Mouse (Mus musculus) c-Kit-positive CD71-positive TER-119-positive erythroid progenitor cells, embryonic 14.5 days (primary cell): ENCODE results near the gene Krt33b.
A peak's percentile ranks its signal among the peaks of the same experiment; 100 is the strongest.

Experiments used
- DNase-seq: peaks from one replicate; pipeline ENCODE4 v3.0.0-alpha.2; 2013; ENCODE audit warnings: low spot score

The Krt33b gene

DNA sequence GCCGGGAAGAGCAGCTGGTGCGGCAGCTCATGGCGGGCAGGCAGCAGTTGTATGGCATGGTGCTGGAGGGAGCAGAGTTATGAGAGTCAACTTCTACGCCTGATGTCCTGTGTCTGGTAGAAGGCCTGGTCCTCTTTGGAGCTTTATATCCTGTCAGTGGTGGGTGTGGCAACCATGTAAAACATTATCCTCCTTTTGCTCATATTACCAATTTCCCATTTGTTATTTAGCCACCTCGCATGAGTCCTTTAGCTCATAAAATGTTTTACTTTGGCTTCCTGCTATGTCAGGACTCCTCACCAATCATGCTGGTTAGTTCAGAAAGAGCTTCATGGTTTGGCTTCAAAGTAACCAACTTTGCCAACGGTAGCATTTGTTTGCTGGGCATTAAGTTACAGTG, at the start of gene Krt33b:
Gene Krt33b, minus strand, starts transcription at position 101 of the 400 bp plus-strand sequence.
- DNase-seq, result no peak

DNA sequence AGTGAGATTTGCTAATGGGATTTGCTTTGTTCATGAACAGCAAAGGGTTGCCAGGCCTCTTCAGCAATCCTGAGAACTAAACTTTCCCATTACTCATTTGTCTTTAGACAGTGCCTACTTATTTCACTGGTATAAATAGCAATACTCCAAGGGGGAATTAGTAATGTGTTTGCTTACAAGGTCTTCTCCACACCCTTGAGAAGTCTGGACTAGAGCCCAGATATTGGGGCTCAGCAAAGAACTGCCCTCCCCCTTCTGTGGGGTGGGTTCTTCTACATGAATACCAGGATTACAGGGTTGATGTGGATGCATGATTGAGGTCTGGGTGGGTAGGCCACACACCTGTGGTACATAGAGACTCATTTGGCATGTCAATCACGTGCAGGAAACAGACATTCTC, 44.2 kb upstream of the Krt33b start:
- DNase-seq, result no peak

DNA sequence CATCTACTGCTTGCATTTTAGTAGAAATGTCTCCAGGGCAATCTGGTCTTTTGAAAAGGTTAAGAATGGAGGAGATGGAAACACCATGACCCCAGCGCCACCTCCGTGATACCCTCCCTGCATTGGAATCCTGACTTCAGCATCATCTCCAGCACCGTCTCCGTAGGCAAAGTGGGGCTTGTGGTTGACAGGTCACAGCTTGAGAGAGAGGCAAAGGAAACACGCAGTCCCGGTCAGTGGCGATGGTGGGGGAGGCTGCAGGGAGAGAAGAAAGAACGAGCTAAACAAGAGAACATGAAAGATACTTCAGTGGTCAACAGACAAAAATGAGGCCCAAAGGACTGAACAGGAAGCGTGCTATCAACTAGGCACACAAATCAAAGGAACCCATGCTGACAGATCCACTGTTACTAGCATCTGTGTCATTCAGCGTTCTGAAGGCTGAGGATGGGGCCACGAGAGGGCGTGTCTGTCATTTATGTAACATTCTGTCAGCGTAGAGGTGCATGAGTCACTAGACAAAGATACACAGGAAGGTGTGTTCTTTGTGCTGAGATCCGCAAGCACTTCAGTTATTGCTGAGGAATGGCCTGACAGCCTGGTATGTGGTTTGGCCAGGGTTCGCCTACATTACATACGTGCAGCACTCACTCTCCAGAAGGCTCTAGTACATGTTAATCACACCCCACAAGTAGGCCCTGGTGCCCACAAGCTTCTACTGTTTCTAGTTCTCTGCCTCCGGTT, 37.8 kb upstream of the Krt33b start:
- no peak for DNase-seq

DNA sequence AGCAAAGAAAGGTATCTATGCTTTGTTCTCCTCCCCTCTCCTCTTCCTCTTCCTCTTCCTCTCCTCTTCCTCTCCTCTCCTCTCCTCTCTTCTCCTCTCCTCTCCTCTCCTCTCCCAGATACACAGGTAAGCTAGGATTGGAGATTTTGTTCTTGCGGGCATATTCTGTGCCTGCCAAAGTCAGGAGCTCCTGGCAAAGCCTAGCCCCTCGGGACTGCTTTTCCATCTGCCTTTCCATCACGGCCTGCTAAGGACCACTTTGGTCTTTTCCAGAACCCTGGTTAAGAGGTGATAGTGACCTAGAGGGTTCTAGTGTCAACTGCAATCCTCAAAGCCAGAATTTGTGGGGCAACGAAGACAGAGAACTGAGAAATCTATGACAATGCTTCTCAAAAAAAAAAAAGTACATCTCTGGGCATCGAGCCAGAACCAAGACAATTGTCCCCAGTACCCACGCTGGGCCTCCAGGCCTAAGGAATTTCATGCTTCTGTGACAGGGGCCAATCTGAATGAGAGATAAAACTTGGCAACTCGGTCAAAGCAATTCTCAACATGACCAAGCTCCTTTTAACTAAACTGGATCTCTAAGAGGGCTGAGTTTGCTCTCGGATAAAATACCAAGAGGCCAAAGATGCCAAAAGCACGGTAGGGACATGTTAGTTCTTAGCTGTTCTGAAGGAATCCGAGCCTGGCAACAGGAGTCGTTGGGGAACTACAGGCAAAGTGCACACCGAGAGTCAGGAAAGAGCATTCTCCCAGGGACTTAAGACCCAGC, 36.8 kb upstream of the Krt33b start:
- no peak for DNase-seq

GRCm38 (mm10) chr11:100058875-100059274, 29.2 kb upstream of the Krt33b start:
- DNase-seq, result no peak

- DNase-seq, result no peak
Measured at GRCm38 (mm10) chr11:100055686-100056655, 26.3 kb upstream of the Krt33b start.

DNA sequence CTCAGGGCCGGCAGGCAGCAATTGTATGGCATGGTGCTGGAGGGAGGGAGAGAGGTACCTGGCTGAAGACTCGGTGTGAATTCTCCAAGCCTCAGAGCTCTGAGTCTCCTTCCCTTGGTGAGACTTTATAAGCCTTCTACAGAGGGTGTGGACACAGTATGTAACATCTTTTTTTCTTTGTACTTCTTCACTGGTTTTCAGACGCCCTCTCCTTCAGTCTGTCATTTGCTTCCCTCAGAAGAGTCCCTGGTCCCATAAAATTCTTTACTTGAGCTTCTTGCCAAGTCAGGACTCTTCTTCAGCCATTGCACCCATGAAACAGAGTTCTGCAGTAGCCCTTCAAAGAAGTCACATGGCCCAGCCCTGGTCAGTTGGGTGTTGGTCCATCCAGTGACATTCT, 20.8 kb upstream of the Krt33b start, which contains the start of gene Krt31:
Gene Krt31, minus strand, starts transcription at position 101 of the 400 bp plus-strand sequence.
- DNase-seq, result no peak

- DNase-seq, result no peak
Measured at GRCm38 (mm10) chr11:100047193-100047592, 17.5 kb upstream of the Krt33b start.

DNA sequence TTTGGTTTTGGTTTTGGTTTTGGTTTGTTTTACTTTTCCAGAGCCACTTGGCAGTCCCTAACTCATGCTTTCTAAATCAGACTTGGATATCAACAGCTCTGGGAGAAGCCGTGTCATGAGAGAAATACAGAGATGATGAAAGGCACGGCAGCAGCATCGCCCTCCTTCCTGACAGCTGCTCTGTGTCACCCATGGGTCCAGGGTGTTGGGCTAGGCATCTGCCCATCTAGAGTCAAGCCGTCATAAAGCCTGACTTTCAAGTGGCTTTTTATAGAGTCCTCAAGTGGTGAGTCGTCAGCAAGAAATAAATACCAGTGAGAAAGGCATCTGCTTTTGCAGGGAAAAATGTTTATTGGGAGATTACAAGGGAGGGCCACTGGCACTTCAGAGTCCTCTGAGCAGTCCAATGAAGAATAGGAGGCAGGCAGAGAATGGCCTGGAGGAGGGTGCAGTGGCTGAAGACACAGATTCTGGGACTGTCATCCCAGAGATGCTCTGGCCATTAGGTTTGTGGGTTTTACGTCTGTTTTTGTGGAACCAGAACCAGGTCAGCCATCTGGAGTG, 16.7 kb upstream of the Krt33b start:
- DNase-seq, result no peak

GRCm38 (mm10) chr11:100041454-100041853, 11.8 kb upstream of the Krt33b start, which contains the start of gene Krt34:
Gene Krt34, minus strand, starts transcription at chr11:100041554.
- DNase-seq, result no peak

DNA sequence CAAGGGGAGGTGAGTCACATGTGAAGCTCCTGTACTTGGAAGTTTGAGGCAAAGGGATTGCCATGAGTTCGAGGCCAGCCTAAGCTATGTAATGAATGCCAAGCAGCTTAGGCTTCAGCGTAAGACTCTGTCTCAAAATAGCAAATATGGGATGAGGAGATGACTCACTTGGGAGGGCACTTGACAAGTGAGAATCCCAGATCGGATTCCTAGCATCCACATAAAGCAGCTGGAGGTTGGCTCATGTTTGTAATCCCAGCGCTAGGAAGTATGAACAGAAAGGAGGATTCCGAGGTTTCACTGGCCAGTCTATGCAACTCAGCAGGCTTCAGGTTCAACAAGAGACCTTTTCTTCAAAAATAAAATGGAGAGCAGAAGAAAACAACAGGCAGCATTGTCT, 8.2 kb downstream of the Krt33b start:
- DNase-seq, result no peak

DNA sequence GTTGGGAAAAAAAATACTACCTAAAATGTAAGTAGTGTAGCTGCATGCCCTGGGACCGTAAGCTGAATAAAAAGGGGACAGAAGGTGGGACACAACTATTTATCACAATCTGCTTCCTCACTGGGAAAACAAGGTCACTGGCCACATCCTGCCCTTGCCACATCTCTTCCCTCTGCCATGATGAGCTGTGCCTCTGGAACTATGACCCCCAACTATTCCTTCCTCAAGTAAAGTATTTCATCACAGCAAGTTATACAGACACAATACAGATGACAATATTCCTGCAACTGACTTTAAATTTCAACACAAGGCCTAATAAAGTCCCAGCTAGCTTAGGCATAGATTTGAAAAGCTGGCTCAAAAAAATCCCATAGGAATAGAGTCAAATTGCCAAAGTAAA, 10.2 kb downstream of the Krt33b start:
- no peak for DNase-seq

- DNase-seq, result no peak
Measured at GRCm38 (mm10) chr11:100016112-100016511, 13.6 kb downstream of the Krt33b start, which contains the start of gene Krt33a. Gene Krt33a, minus strand, starts transcription at chr11:100016212.

- DNase-seq, result no peak
Measured at GRCm38 (mm10) chr11:100013691-100014171, 15.9 kb downstream of the Krt33b start.

DNA sequence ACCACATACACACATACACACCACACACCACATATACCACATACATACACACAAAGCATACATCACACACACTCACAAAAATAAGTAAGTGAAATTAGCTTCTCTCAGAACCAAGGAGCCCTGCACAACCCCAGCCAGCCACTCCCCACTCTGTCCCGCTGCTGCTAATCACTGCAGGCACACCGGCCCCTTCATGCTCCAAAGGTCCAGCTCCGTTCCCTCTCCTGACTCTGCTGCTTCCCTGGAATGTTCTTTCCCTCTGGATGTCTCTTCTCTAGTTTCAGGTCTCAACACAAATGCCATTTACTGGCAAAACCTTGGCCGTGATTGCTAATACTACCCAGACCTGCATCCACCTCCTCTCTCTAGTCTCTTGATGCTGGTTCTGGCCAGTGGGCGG, 19.0 kb downstream of the Krt33b start:
- no peak for DNase-seq

GRCm38 (mm10) chr11:100008336-100008735, 21.3 kb downstream of the Krt33b start:
- DNase-seq, result no peak

DNA sequence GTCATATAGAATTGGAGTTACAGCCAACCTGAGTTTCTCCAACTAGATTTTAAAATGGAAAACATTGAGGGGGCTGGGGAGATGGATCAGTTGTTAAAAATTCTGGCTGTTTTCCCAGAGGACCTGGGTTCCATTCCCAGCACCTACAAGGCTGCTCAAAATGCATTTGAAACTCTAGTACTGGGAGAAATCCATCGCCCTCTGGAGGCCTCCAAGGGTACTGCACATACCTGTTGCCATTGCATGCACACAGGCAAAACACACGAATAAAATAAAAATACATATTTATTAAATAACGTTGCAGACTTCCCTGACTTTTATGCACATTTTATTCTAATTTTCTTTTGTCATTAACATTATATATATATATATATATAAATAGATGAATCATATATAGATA, 23.0 kb downstream of the Krt33b start:
- peak; percentile 5 for DNase-seq

- DNase-seq, result no peak
Measured at GRCm38 (mm10) chr11:100005905-100006304, 23.8 kb downstream of the Krt33b start.

GRCm38 (mm10) chr11:100004846-100005245, 24.8 kb downstream of the Krt33b start:
- peak; percentile 14 for DNase-seq

DNA sequence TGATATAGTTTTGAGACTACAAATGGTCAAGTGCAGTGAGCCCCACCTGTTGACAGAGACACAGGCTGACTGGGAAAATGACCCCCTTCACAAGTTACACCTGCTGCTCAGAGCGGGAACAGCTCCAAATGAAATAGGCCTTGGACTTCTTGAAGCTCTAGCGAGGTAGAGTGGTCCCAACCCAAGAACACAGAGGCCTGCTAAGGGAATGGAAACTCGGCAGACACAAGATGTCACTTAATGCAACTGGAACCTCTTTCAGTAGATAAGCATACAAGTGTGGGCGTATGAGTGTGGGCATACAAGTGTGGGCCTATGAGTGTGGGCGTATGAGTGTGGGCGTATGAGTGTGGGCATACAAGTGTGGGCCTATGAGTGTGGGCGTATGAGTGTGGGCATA, 30.6 kb downstream of the Krt33b start:
- DNase-seq, result no peak

DNA sequence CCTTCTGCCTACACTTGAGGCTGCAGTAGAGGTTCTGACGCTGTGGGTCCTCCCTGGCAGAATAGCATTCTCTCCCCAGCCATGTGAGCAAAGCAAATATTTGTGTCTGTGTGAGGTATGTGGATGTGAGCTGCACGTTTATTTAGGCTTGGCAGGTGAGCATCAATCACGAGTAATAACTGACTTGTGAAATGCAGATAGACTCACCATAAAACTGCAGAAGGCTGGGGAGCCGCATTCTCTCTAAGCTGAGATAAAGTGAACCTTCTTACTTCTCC, 35.3 kb downstream of the Krt33b start:
- no peak for DNase-seq
